Mouse (Mus musculus): Measurements from ENCODE around the gene Junb. TPM values are rescaled to one million over a fixed set of nuclear protein-coding genes. Genes with fewer than 3 reads are reported as not detected.

Junb gene
- total RNA-seq, 2 experiments from 2014 or later: 73.3 to 85.1 TPM

- intact Hi-C loops (cut with DNase I): loop anchor here (1.0 kb wide), 1 partner anchor 14 kb away; no protein-coding TSS in a partner anchor
- DNase-seq (ENCODE audit: low spot score in 2 of 2): peak; percentile 88 to 90
Observed at GRCm38 (mm10) chr8:84989810-84990209, 11.3 kb upstream of the Junb start.

- intact Hi-C loops (cut with DNase I): no loop called here
- DNase-seq (ENCODE audit: low spot score in 2 of 2): no peak
Observed at GRCm38 (mm10) chr8:84989311-84989731, 10.8 kb upstream of the Junb start.

- intact Hi-C loops (cut with DNase I): no loop called here
- DNase-seq (ENCODE audit: low spot score in 2 of 2): no peak
Observed at GRCm38 (mm10) chr8:84987903-84988302, 9.4 kb upstream of the Junb start.

GRCm38 (mm10) chr8:84987388-84987787 is 8.9 kb upstream of the Junb start:
- intact Hi-C loops (cut with DNase I): no loop called here
- no peak for DNase-seq (ENCODE audit: low spot score in 2 of 2)

- intact Hi-C loops (cut with DNase I): loop anchor here (1.0 kb wide), 1 partner anchor 8 kb away; the partner anchor contains the start of gene Junb
- no peak for DNase-seq (ENCODE audit: low spot score in 2 of 2)
Observed at GRCm38 (mm10) chr8:84986379-84986945, 7.9 kb upstream of the Junb start.

GRCm38 (mm10) chr8:84985684-84986378 is 7.3 kb upstream of the Junb start:
- intact Hi-C loops (cut with DNase I): loop anchor here (1.0 kb wide), 1 partner anchor 8 kb away; the partner anchor contains the start of gene Junb
- DNase-seq (ENCODE audit: low spot score in 2 of 2): peak; percentile 96 to 98

- intact Hi-C loops (cut with DNase I): no loop called here
- peak in 1 of 2 experiments; percentile 36 for DNase-seq (ENCODE audit: low spot score in 2 of 2)
Observed at GRCm38 (mm10) chr8:84985049-84985683, 6.6 kb upstream of the Junb start.

- intact Hi-C loops (cut with DNase I): no loop called here
- no peak for DNase-seq (ENCODE audit: low spot score in 2 of 2)
Observed at GRCm38 (mm10) chr8:84984294-84985048, 6.0 kb upstream of the Junb start.

- no peak for DNase-seq (ENCODE audit: low spot score in 2 of 2)
- intact Hi-C loops (cut with DNase I): no loop called here
Observed at GRCm38 (mm10) chr8:84982499-84983011, 4.0 kb upstream of the Junb start.

GRCm38 (mm10) chr8:84981644-84982498 is 3.4 kb upstream of the Junb start:
- peak in 1 of 2 experiments; percentile 19 for DNase-seq (ENCODE audit: low spot score in 2 of 2)
- intact Hi-C loops (cut with DNase I): no loop called here

GRCm38 (mm10) chr8:84980622-84981358 is 2.3 kb upstream of the Junb start:
- DNase-seq (ENCODE audit: low spot score in 2 of 2): peak; percentile 56 to 64
- intact Hi-C loops (cut with DNase I): no loop called here

GRCm38 (mm10) chr8:84979599-84980421 is 1.3 kb upstream of the Junb start:
- intact Hi-C loops (cut with DNase I): loop anchor here (5.0 kb wide), 1 partner anchor 983 kb away; the partner anchor contains the start of gene Samd1

GRCm38 (mm10) chr8:84977435-84978247 is 877 bp downstream of the Junb start:
- DNase-seq (ENCODE audit: low spot score in 2 of 2): peak; percentile 60 to 72
- intact Hi-C loops (cut with DNase I): loop anchor here (1.0 to 5.0 kb wide), 2 partner anchors 9 to 980 kb away; partner anchors contain the start of gene Samd1

More at GRCm38 (mm10) chr8:84979599-84980421, 1.3 kb upstream of the Junb start:
- DNase-seq (ENCODE audit: low spot score in 2 of 2): peak; percentile 93 to 96

GRCm38 (mm10) chr8:84976763-84977434 is 1.6 kb downstream of the Junb start:
- DNase-seq (ENCODE audit: low spot score in 2 of 2): no peak
- intact Hi-C loops (cut with DNase I): loop anchor here (1.0 to 5.0 kb wide), 2 partner anchors 13 to 980 kb away; partner anchors contain the start of genes Hook2 and Samd1

- intact Hi-C loops (cut with DNase I): loop anchor here (1.0 to 5.0 kb wide), 2 partner anchors 14 to 979 kb away; partner anchors contain the start of genes Hook2 and Samd1
- DNase-seq (ENCODE audit: low spot score in 2 of 2): peak; percentile 97
Observed at GRCm38 (mm10) chr8:84976031-84976762, 2.3 kb downstream of the Junb start.
